Mouse (Mus musculus): Measurements from ENCODE around the gene Tnr. TPM values are rescaled to one million over a fixed set of nuclear protein-coding genes. Genes with fewer than 3 reads are reported as not detected.

The Tnr gene
- total and polyA plus RNA-seq, 3 experiments, result not detected

GRCm38 (mm10) chr1:159809493-159809892 is 285.9 kb downstream of the Tnr start:
- dilution Hi-C loops (cut with MboI; ENCODE audit: extremely low pct_ligation_motif_present, extremely low pct_unique_long_range_greater_than_20kb, low sequenced_read_pairs), result no loop called here
- H3K9ac ChIP-seq (ENCODE audit: insufficient read depth, low read depth), result no peak overlapping the region
- no peak for TF ChIP-seq GABPA (IDR thresholded peaks at IDR 0.05; ENCODE audit: insufficient replicate concordance, low read depth, low read length)
- TF ChIP-seq USF1 (IDR thresholded peaks at IDR 0.05; ENCODE audit: low read depth, low read length), result no peak
- peak; percentile 51; the same call in 1 of the 2 replicates for TF ChIP-seq JUND (conservative IDR thresholded peaks at IDR 0.05; ENCODE audit: low read depth, low read length)
- TF ChIP-seq BHLHE40 (IDR thresholded peaks at IDR 0.05; ENCODE audit: low read depth, low read length), result peak; percentile 98
- TF ChIP-seq IRF4 (IDR thresholded peaks at IDR 0.05; ENCODE audit: low read depth, low read length), result peak; percentile 64
- TF ChIP-seq MAZ (IDR thresholded peaks at IDR 0.05; ENCODE audit: low read depth, low read length), result no peak
- no peak for TF ChIP-seq POLR2A (IDR thresholded peaks at IDR 0.05; ENCODE audit: low read depth, low read length)
- no peak; the same call in 1 of the 2 replicates for TF ChIP-seq EP300 (IDR thresholded peaks at IDR 0.05; ENCODE audit: low read length)
- no peak for TF ChIP-seq USF2 (conservative IDR thresholded peaks at IDR 0.05; ENCODE audit: low read depth, low read length)
- 0 out of 2 replicates have a peak, but pooled peaks have one; percentile 31 for TF ChIP-seq MYC (IDR thresholded peaks at IDR 0.05; ENCODE audit: low read depth, low read length)
- TF ChIP-seq ZNF384 (IDR thresholded peaks at IDR 0.05; ENCODE audit: low read depth, low read length), result no peak
- TF ChIP-seq MAFK (IDR thresholded peaks at IDR 0.05; ENCODE audit: insufficient replicate concordance, low read length), result no peak
- peak in 1 of 2 experiments; percentile 47; a peak in 2 of 4 replicates for TF ChIP-seq CTCF (conservative IDR thresholded peaks at IDR 0.05 in 1 of 2, IDR thresholded peaks at IDR 0.05 in 1 of 2; ENCODE audit: low read depth in 2 of 2, low read length in 2 of 2)
- no peak for TF ChIP-seq TBP (conservative IDR thresholded peaks at IDR 0.05; ENCODE audit: low read depth, low read length)
- TF ChIP-seq MAX (IDR thresholded peaks at IDR 0.05; ENCODE audit: low read length), result no peak
- TF ChIP-seq JUN (IDR thresholded peaks at IDR 0.05; ENCODE audit: insufficient read depth, low read depth, low read length), result no peak
- TF ChIP-seq RAD21 (IDR thresholded peaks at IDR 0.05; ENCODE audit: low read depth, low read length), result peak; percentile 22
- TF ChIP-seq E2F4 (IDR thresholded peaks at IDR 0.05; ENCODE audit: insufficient replicate concordance, low read depth, low read length), result no peak
- no peak for TF ChIP-seq MEF2A (IDR thresholded peaks at IDR 0.05; ENCODE audit: borderline replicate concordance, low read depth, low read length)
- peak; percentile 31 for DNase-seq (ENCODE audit: extremely low read depth)
- no peaks in the 10 kb centered on the region for H3K36me3 ChIP-seq (replicated peaks in 1 of 2; ENCODE audit: control insufficient read depth in 1 of 2, insufficient read depth in 1 of 2, low read length in 1 of 2)
- H3K9me3 ChIP-seq (replicated peaks; ENCODE audit: low read length), result peaks cover 12% of the 10 kb centered on the region
- H3K4me1 ChIP-seq (ENCODE audit: control insufficient read depth in 1 of 2, insufficient read depth in 2 of 2), result peaks cover 6 to 25% of the 10 kb centered on the region in 2 experiments
- H3K79me2 ChIP-seq (replicated peaks; ENCODE audit: control insufficient read depth, extremely low read depth, insufficient read depth, poor library complexity, severe bottlenecking), result no peaks in the 10 kb centered on the region
- H3K4me2 ChIP-seq (ENCODE audit: insufficient read depth, low read depth, poor library complexity, severe bottlenecking), result no peak overlapping the region
- no peak overlapping the region for H3K27ac ChIP-seq (ENCODE audit: insufficient read depth, low read depth)
- no peaks in the 10 kb centered on the region for H3K27me3 ChIP-seq (replicated peaks)
- no peak overlapping the region for H3K4me3 ChIP-seq (replicated peaks in 1 of 3; ENCODE audit: low read depth in 2 of 3, low read length in 2 of 3, poor library complexity in 1 of 3)
- in situ Hi-C loops (cut with MboI; ENCODE audit: low pct_ligation_motif_present, low pct_unique_long_range_greater_than_20kb, low sequenced_read_pairs), result no loop called here

GRCm38 (mm10) chr1:159811805-159812204 is 288.2 kb downstream of the Tnr start:
- peak; percentile 89 for TF ChIP-seq MAFK (IDR thresholded peaks at IDR 0.05; ENCODE audit: insufficient replicate concordance, low read length)
- no peak for TF ChIP-seq E2F4 (IDR thresholded peaks at IDR 0.05; ENCODE audit: insufficient replicate concordance, low read depth, low read length)
- dilution Hi-C loops (cut with MboI; ENCODE audit: extremely low pct_ligation_motif_present, extremely low pct_unique_long_range_greater_than_20kb, low sequenced_read_pairs), result no loop called here
- in situ Hi-C loops (cut with MboI; ENCODE audit: low pct_ligation_motif_present, low pct_unique_long_range_greater_than_20kb, low sequenced_read_pairs), result no loop called here

More at GRCm38 (mm10) chr1:159811805-159812204, 288.2 kb downstream of the Tnr start:
- Histone ChIP-seq H3K9ac (ENCODE audit: insufficient read depth, low read depth) (no peak overlapping the region), H3K27me3 (replicated peaks) (peaks cover 3% of the 10 kb centered on the region), H3K27ac (ENCODE audit: insufficient read depth, low read depth) (no peak overlapping the region), H3K36me3 (replicated peaks in 1 of 2; ENCODE audit: control insufficient read depth in 1 of 2, insufficient read depth in 1 of 2, low read length in 1 of 2) (no peaks in the 10 kb centered on the region), H3K79me2 (replicated peaks; ENCODE audit: control insufficient read depth, extremely low read depth, insufficient read depth, poor library complexity, severe bottlenecking) (no peaks in the 10 kb centered on the region), H3K4me3 (replicated peaks in 1 of 3; ENCODE audit: low read depth in 2 of 3, low read length in 2 of 3, poor library complexity in 1 of 3) (no peak overlapping the region), H3K4me2 (ENCODE audit: insufficient read depth, low read depth, poor library complexity, severe bottlenecking) (no peak overlapping the region), H3K4me1 (ENCODE audit: control insufficient read depth in 1 of 2, insufficient read depth in 2 of 2) (peaks cover 8 to 25% of the 10 kb centered on the region in 2 experiments), H3K9me3 (replicated peaks; ENCODE audit: low read length) (no peaks in the 10 kb centered on the region)
- no peak for DNase-seq (ENCODE audit: extremely low read depth)

All from CH12.LX (cell line).